In the genomic region with DNA sequence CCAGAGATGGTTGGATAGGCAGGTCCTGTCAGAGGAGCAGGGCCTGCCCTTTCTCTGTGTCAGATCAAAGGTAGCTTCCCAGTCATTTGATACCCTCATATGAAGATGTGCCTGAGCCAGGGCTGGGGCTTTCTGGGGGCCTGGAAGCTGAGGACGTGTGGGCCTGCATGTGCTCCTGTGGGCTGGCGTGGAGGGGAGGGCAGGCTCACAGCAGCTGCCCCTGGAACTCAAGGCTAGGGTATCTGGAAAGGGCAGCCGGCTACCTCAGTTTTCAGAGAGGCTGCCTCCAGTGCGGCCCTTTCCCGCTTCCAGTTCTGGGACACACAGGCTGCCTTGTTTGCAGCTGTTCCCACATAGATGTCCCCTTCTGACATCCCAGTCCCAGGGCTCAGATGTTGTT, we compare ENCODE assay signal across 13 mouse cellular contexts.
DNase-seq lines count a peak whose midpoint lies in the region; ATAC-seq lines count a peak whose summit lies in the region.
"Had no signal": no experiment of that assay in that cellular context is flagged by ENCODE, and none has a peak within 500 bp of the region (broad histone marks: within the 10 kb centered on the region; RNA-seq: fewer than 3 reads in every experiment).

No protein-coding gene starts in this region.

- WGBS in forebrain, embryonic 12.5 days, result 76% methylated on average over 5 of the region's 5 CpGs
- 67% methylated on average over 5 of the region's 5 CpGs for WGBS in forebrain, embryonic 14.5 days
- WGBS in hindbrain, embryonic 10.5 days, result 57% methylated on average over 5 of the region's 5 CpGs
- 67% methylated on average over 5 of the region's 5 CpGs for WGBS in hindbrain, embryonic 14.5 days
- 34% methylated on average over 5 of the region's 5 CpGs for WGBS in embryonic facial prominence, embryonic 13.5 days
- 40% methylated on average over 5 of the region's 5 CpGs for WGBS in limb, embryonic 12.5 days

- H3K4me1 ChIP-seq in forebrain, embryonic 12.5 days, result peaks cover 48% of the 10 kb centered on the region
- peaks cover 23% of the 10 kb centered on the region for H3K4me1 ChIP-seq in forebrain, embryonic 14.5 days (ENCODE audit: control insufficient read depth, insufficient read depth, low read length)
- peaks cover 63% of the 10 kb centered on the region for H3K4me1 ChIP-seq in hindbrain, embryonic 10.5 days (replicated peaks)
- H3K4me1 ChIP-seq in hindbrain, embryonic 14.5 days (replicated peaks; ENCODE audit: control insufficient read depth, insufficient read depth, low read length), result peaks cover 27% of the 10 kb centered on the region
- H3K4me1 ChIP-seq in embryonic facial prominence, embryonic 13.5 days, result peaks cover 66% of the 10 kb centered on the region
- H3K4me1 ChIP-seq in limb, embryonic 12.5 days (replicated peaks), result peaks cover 74% of the 10 kb centered on the region

- H3K4me2 ChIP-seq in forebrain, embryonic 12.5 days, result no peak overlapping the region
- no peak overlapping the region for H3K4me2 ChIP-seq in forebrain, embryonic 14.5 days (ENCODE audit: low read length)
- H3K4me2 ChIP-seq in hindbrain, embryonic 14.5 days (replicated peaks), result no peak overlapping the region
- no peak overlapping the region for H3K4me2 ChIP-seq in embryonic facial prominence, embryonic 13.5 days
- no peak overlapping the region for H3K4me2 ChIP-seq in limb, embryonic 12.5 days

- no peak for ATAC-seq in forebrain, embryonic 12.5 days (ENCODE audit: low FRiP score)
- no peak for ATAC-seq in forebrain, embryonic 14.5 days
- no peak for ATAC-seq in hindbrain, embryonic 14.5 days (ENCODE audit: low FRiP score)
- ATAC-seq in embryonic facial prominence, embryonic 13.5 days (ENCODE audit: insufficient number of reproducible peaks, insufficient read depth, low FRiP score, low TSS enrichment, low read depth), result no peak
- ATAC-seq in limb, embryonic 12.5 days (ENCODE audit: insufficient number of reproducible peaks, insufficient read depth, low FRiP score, low TSS enrichment, low read depth), result no peak
- ATAC-seq in inflammation-experienced regulatory T-cells, adult 6 months, result no peak

- H3K27me3 ChIP-seq in forebrain, embryonic 12.5 days, result no peaks in the 10 kb centered on the region
- no peaks in the 10 kb centered on the region for H3K27me3 ChIP-seq in forebrain, embryonic 14.5 days (replicated peaks; ENCODE audit: control insufficient read depth, insufficient read depth, low read length)
- no peaks in the 10 kb centered on the region for H3K27me3 ChIP-seq in hindbrain, embryonic 10.5 days (ENCODE audit: insufficient read depth, poor library complexity, severe bottlenecking)
- no peaks in the 10 kb centered on the region for H3K27me3 ChIP-seq in hindbrain, embryonic 14.5 days (ENCODE audit: control insufficient read depth, insufficient read depth, low read length)
- no peaks in the 10 kb centered on the region for H3K27me3 ChIP-seq in embryonic facial prominence, embryonic 13.5 days
- no peaks in the 10 kb centered on the region for H3K27me3 ChIP-seq in limb, embryonic 12.5 days

- no peaks in the 10 kb centered on the region for H3K9me3 ChIP-seq in forebrain, embryonic 12.5 days
- H3K9me3 ChIP-seq in forebrain, embryonic 14.5 days (replicated peaks; ENCODE audit: control insufficient read depth, low read length), result no peaks in the 10 kb centered on the region
- no peaks in the 10 kb centered on the region for H3K9me3 ChIP-seq in hindbrain, embryonic 10.5 days
- H3K9me3 ChIP-seq in hindbrain, embryonic 14.5 days (ENCODE audit: control insufficient read depth, low read length), result no peaks in the 10 kb centered on the region
- no peaks in the 10 kb centered on the region for H3K9me3 ChIP-seq in embryonic facial prominence, embryonic 13.5 days
- H3K9me3 ChIP-seq in limb, embryonic 12.5 days, result no peaks in the 10 kb centered on the region

- DNase-seq in forebrain, embryonic 14.5 days (ENCODE audit: low spot score), result no peak
- no peak for DNase-seq in hindbrain, embryonic 10.5 days (ENCODE audit: low spot score)
- no peak for DNase-seq in hindbrain, embryonic 14.5 days (ENCODE audit: low spot score)
- DNase-seq in retina, embryonic 14.5 days (ENCODE audit: low spot score), result no peak
- DNase-seq: cerebellum, adult 11-12 months; kidney, adult 8-10 months; lung, postnatal 10 days; right cerebral cortex, postnatal 4 days had no signal

- no peaks in the 10 kb centered on the region for H3K36me3 ChIP-seq in forebrain, embryonic 12.5 days (replicated peaks)
- no peaks in the 10 kb centered on the region for H3K36me3 ChIP-seq in forebrain, embryonic 14.5 days (ENCODE audit: control insufficient read depth, insufficient read depth, low read length)
- no peaks in the 10 kb centered on the region for H3K36me3 ChIP-seq in hindbrain, embryonic 10.5 days
- H3K36me3 ChIP-seq in hindbrain, embryonic 14.5 days (replicated peaks; ENCODE audit: control insufficient read depth, insufficient read depth), result no peaks in the 10 kb centered on the region
- H3K36me3 ChIP-seq in embryonic facial prominence, embryonic 13.5 days, result no peaks in the 10 kb centered on the region
- H3K36me3 ChIP-seq in limb, embryonic 12.5 days, result no peaks in the 10 kb centered on the region

- 0 out of 2 replicates have a peak overlapping the region, but pooled peaks have one; percentile 5 for H3K27ac ChIP-seq in forebrain, embryonic 12.5 days
- H3K27ac ChIP-seq in forebrain, embryonic 14.5 days (ENCODE audit: low read depth, low read length), result no peak overlapping the region
- peak overlapping the region; percentile 69 for H3K27ac ChIP-seq in hindbrain, embryonic 10.5 days
- H3K27ac ChIP-seq in hindbrain, embryonic 14.5 days, result no peak overlapping the region
- no peak overlapping the region; the same call in 1 of the 2 replicates for H3K27ac ChIP-seq in embryonic facial prominence, embryonic 13.5 days
- no peak overlapping the region for H3K27ac ChIP-seq in limb, embryonic 12.5 days
- H3K27ac ChIP-seq: liver, embryonic 14.5 days had no signal

- H3K9ac ChIP-seq in forebrain, embryonic 12.5 days, result peak overlapping the region; percentile 12; the same call in 1 of the 2 replicates
- no peak overlapping the region for H3K9ac ChIP-seq in forebrain, embryonic 14.5 days (ENCODE audit: low read length)
- H3K9ac ChIP-seq in hindbrain, embryonic 14.5 days, result no peak overlapping the region
- H3K9ac ChIP-seq in embryonic facial prominence, embryonic 13.5 days, result 0 out of 2 replicates have a peak overlapping the region, but pooled peaks have one; percentile 11
- peak overlapping the region; percentile 28; the same call in 1 of the 2 replicates for H3K9ac ChIP-seq in limb, embryonic 12.5 days (replicated peaks)
- H3K9ac ChIP-seq: liver, embryonic 14.5 days had no signal

- H3K4me3 ChIP-seq in forebrain, embryonic 12.5 days (replicated peaks), result no peak overlapping the region
- H3K4me3 ChIP-seq in forebrain, embryonic 14.5 days (ENCODE audit: low read depth, low read length), result no peak overlapping the region
- no peak overlapping the region for H3K4me3 ChIP-seq in hindbrain, embryonic 10.5 days
- H3K4me3 ChIP-seq in hindbrain, embryonic 14.5 days (replicated peaks; ENCODE audit: low read length), result no peak overlapping the region
- H3K4me3 ChIP-seq in embryonic facial prominence, embryonic 13.5 days, result no peak overlapping the region
- H3K4me3 ChIP-seq in limb, embryonic 12.5 days (replicated peaks), result no peak overlapping the region

Comparison
In these comparisons a context has a peak if more than half of its experiments do, and no peak if none do; other contexts are left out.
1. H3K27ac ChIP-seq: peak in forebrain, embryonic 12.5 days (single experiment) and hindbrain, embryonic 10.5 days (single experiment); none in forebrain, embryonic 14.5 days (single experiment), hindbrain, embryonic 14.5 days (single experiment), embryonic facial prominence, embryonic 13.5 days (single experiment) and limb, embryonic 12.5 days (single experiment).
2. H3K9ac ChIP-seq: peak in forebrain, embryonic 12.5 days (single experiment), embryonic facial prominence, embryonic 13.5 days (single experiment) and limb, embryonic 12.5 days (single experiment); none in forebrain, embryonic 14.5 days (single experiment) and hindbrain, embryonic 14.5 days (single experiment).